Mouse (Mus musculus) frontal cortex, postnatal 10 days (tissue): ENCODE results near the gene Rmi1.
"Not testable (repeated sequence)": the region's sequence is repeated elsewhere in the genome, so short reads cannot be mapped to it uniquely, and the experiment has no call there.

Source experiments
- DNase-seq, 2 experiments: peaks; one replicate each; pipeline ENCODE4 v3.0.0; 2022; ENCODE audit warnings: low spot score in 2 of 2, mixed read lengths in 1 of 2

Rmi1 gene

GRCm38 (mm10) chr13:58402003-58402743 lies at the start of gene Rmi1:
Gene Rmi1, plus strand, starts transcription at chr13:58402248.
- peak; percentile 93 to 97 for DNase-seq

- DNase-seq, result no peak
These were observed 49.1 kb upstream of the Rmi1 start for GRCm38 (mm10) chr13:58352996-58353395.

- DNase-seq, result peak; percentile 20 to 43
These were observed 43.3 kb upstream of the Rmi1 start, which contains the start of gene Kif27 for GRCm38 (mm10) chr13:58358629-58359303. Gene Kif27, minus strand, starts transcription at chr13:58359122.

GRCm38 (mm10) chr13:58359304-58359653 lies 42.8 kb upstream of the Rmi1 start:
- DNase-seq, result no peak

- no peak for DNase-seq
These were observed 37.5 kb upstream of the Rmi1 start for GRCm38 (mm10) chr13:58364353-58365175.

GRCm38 (mm10) chr13:58365179-58365578 lies 36.9 kb upstream of the Rmi1 start:
- DNase-seq, result not testable (repeated sequence)

GRCm38 (mm10) chr13:58366373-58366772 lies 35.7 kb upstream of the Rmi1 start:
- DNase-seq, result no peak

- DNase-seq, result no peak
These were observed 34.4 kb upstream of the Rmi1 start for GRCm38 (mm10) chr13:58367641-58368040.

- DNase-seq, result no peak
These were observed 33.2 kb upstream of the Rmi1 start for GRCm38 (mm10) chr13:58368835-58369234.

- DNase-seq, result no peak
These were observed 29.5 kb upstream of the Rmi1 start for GRCm38 (mm10) chr13:58372278-58373152.

- no peak for DNase-seq
These were observed 28.9 kb upstream of the Rmi1 start for GRCm38 (mm10) chr13:58373153-58373470.

GRCm38 (mm10) chr13:58384371-58384770 lies 17.7 kb upstream of the Rmi1 start:
- no peak for DNase-seq

- DNase-seq, result peak in 1 of 2 experiments; percentile 43
These were observed 17.1 kb upstream of the Rmi1 start, which contains the start of gene 2210016F16Rik for GRCm38 (mm10) chr13:58384779-58385546. Gene 2210016F16Rik, minus strand, starts transcription at chr13:58385225.

- DNase-seq, result no peak
These were observed 16.5 kb upstream of the Rmi1 start for GRCm38 (mm10) chr13:58385547-58385920.

- peak; percentile 52 to 68 for DNase-seq
These were observed 14.1 kb upstream of the Rmi1 start for GRCm38 (mm10) chr13:58387948-58388347.

- no peak for DNase-seq
These were observed 13.7 kb upstream of the Rmi1 start for GRCm38 (mm10) chr13:58388379-58388778.

GRCm38 (mm10) chr13:58389324-58389951 lies 12.6 kb upstream of the Rmi1 start:
- no peak for DNase-seq

GRCm38 (mm10) chr13:58394392-58394791 lies 7.7 kb upstream of the Rmi1 start:
- DNase-seq, result not testable (repeated sequence)

GRCm38 (mm10) chr13:58397651-58398050 lies 4.4 kb upstream of the Rmi1 start:
- DNase-seq, result no peak

- no peak for DNase-seq
These were observed 1.5 kb upstream of the Rmi1 start for GRCm38 (mm10) chr13:58400576-58400975.
